Mouse (Mus musculus) ovary, postnatal 36 days (tissue): Measurements from ENCODE around the gene Cfap126.

Experiments
- DNase-seq: peaks from one replicate; pipeline ENCODE4 v3.0.0; 2022; ENCODE audit warnings: low spot score, mixed read lengths

The Cfap126 gene

GRCm38 (mm10) chr1:171096110-171096964 is 17.4 kb upstream of the Cfap126 start:
- no peak for DNase-seq

GRCm38 (mm10) chr1:171097136-171097535 is 16.6 kb upstream of the Cfap126 start:
- DNase-seq, result no peak

GRCm38 (mm10) chr1:171097612-171098011 is 16.1 kb upstream of the Cfap126 start:
- DNase-seq, result no peak

- DNase-seq, result no peak
Measured at GRCm38 (mm10) chr1:171101033-171101432, 12.7 kb upstream of the Cfap126 start.

GRCm38 (mm10) chr1:171101733-171102546 is 11.8 kb upstream of the Cfap126 start:
- peak; percentile 84 for DNase-seq

GRCm38 (mm10) chr1:171102547-171103177 is 11.1 kb upstream of the Cfap126 start:
- peak; percentile 79 for DNase-seq

DNA sequence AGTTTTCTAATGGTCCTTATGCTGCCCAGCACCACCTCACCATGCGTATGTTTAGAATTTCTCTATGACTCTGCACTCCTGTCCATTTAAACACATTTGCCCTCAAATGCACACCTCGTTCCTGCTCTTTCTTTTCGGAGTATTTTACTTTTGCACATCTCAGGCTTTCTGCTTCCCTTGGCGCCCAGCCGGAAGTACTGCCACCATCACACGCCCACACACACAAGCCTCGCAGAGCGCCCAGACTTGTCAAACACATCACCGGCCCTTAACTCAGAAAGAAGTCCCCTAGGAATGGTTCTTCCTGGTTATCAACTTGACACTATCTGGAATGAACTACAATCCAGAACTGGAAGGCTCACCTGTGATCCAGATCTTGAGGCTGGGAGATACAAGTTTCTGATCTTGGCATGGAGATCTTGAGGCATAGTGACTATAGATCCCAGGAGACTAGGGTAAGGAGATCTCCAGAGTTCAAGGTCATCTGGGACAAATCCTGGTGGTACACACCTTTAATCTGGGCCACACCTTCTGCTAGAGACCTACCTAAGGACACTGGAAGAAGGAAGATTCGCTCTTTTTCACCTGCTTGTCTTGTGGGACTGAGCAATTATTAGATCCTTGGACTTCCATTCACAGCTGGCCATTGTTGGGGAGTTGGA is 10.4 kb upstream of the Cfap126 start:
- DNase-seq, result no peak

- DNase-seq, result peak; percentile 37
Measured at GRCm38 (mm10) chr1:171105226-171105625, 8.5 kb upstream of the Cfap126 start.

GRCm38 (mm10) chr1:171109620-171110019 is 4.1 kb upstream of the Cfap126 start:
- DNase-seq, result no peak

DNA sequence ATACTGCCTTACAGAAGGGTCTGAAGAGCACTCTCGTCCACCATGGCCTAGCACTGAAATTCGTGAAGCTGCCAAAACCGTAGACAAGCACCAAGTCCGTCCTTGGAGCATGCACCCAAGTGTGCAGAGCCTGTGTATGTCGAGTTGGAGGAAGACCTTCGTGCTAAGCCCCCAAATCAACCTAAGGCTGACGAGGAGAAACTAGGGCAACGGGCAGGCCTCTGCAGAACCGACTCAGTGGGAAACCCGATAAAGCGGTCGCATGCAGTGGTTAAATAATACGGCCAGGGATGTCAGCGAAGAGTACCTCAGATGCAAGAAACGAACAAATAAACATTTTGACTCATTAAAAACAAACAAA is 3.1 kb upstream of the Cfap126 start:
- DNase-seq, result no peak

GRCm38 (mm10) chr1:171111020-171111780 is 2.5 kb upstream of the Cfap126 start:
- DNase-seq, result peak; percentile 92

GRCm38 (mm10) chr1:171111781-171112575 is 1.7 kb upstream of the Cfap126 start:
- DNase-seq, result peak; percentile 62

DNA sequence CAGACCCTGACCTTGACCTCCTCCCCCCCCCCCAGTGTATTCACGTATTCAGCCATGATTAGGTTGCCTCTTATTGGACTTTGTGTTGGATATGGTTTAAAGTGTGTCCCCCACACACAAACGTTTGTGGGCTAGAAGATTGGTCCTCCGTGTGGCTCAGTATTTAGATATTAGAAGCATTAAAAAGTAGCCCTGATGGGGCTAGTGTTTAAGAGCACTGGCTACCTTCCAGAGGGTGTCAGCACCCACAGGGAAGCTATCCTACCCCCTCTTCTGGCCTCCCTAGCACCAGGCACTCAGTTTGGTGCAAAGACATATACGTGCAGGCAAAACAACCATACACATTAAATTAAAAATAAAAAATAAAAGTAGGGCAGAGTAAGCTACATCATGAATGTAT is 732 bp upstream of the Cfap126 start:
- no peak for DNase-seq

- no peak for DNase-seq
Measured at GRCm38 (mm10) chr1:171116280-171116679, 2.6 kb downstream of the Cfap126 start.

- no peak for DNase-seq
Measured at GRCm38 (mm10) chr1:171118269-171118684, 4.6 kb downstream of the Cfap126 start.

GRCm38 (mm10) chr1:171118996-171119395 is 5.3 kb downstream of the Cfap126 start:
- DNase-seq, result no peak

DNA sequence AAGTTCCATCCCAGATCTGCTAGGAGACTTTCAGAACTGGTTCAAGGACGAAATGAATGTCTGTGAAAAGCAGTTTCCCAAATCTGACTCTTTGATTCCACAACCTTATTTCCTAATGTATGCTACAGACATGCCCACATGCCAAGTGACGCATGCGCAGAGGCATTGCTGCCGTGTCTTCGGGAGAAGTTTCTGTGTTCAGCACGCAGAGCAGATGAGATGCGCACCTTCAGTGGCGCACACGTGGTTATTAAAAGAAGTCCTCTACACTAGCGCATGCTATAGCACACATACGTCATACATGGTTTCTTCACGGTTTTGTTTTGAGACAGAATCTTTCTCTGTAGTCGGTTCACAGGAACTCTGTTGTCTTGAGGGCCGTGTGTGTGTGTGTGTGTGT is 5.7 kb downstream of the Cfap126 start:
- DNase-seq, result no peak

DNA sequence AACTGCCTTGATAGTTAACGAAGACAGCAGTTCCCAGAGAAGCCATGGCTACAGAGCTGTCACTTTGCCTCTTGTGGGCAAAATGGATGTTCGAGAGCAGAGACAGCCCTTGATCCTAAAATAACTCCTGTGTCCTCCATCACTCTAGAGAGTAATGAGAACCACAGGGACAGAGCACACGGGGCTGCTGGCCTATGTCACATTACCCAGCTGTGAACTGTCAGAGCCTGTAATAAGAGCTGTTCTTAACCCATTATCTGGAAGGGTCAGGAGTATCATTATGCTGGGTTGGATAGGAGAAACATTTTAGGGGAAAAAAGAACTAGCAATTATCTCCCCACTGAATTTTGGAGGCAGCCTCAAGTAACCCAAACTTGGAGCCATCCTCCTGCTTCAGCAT is 7.2 kb downstream of the Cfap126 start:
- no peak for DNase-seq

GRCm38 (mm10) chr1:171121839-171122238 is 8.1 kb downstream of the Cfap126 start:
- DNase-seq, result no peak

DNA sequence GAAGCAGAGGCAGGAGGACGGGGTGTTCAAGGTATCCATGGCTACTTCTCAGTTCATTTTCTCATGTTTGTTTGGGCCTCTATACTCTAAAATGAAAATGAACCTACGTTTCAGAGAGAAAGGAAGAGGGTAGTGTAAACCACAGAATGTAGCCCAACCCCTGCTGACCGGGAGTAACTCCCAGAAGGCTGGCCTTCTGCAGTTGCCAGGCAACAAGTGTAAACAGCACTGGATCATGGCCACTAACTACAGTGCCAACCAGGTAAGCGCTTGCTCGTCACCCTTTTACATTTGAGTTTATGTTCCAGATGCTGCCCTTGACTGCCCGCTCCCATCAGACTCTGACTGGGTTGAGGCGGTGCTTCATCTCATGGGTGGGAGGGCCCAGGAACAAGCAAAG is 9.2 kb downstream of the Cfap126 start:
- DNase-seq, result peak; percentile 24

DNA sequence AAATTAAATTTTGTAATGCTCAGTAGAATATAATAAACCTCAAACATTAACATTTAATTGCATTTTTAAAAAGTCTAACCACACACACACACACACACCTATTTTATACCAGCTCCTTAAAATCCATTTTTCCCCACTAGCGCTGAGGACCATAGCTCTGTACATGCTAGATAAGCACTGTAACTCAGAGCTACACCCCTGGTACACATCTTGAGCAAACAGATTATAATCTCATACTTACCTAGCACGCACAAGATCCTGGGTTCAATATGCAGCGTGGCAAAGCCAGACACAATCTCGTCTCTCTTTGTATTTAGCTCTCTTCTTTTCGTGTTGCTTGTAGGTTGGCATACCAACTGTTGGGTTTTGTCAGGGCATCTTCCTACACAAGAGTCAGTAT is 10.7 kb downstream of the Cfap126 start:
- no peak for DNase-seq
